Mouse (Mus musculus) liver, embryonic 13.5 days (tissue): Measurements from ENCODE around the gene Birc6. TPM values are rescaled to one million over a fixed set of nuclear protein-coding genes. Genes with fewer than 3 reads are reported as not detected.
A peak's percentile ranks its signal among the peaks of the same experiment; 100 is the strongest.

Source experiments
- ATAC-seq: fragments of 200-750 bp; cut with Nextera tagmentation; 2 replicates; pipeline ENCODE4 v1.8.0; 2017; ENCODE audit warnings: low read depth, mild to moderate bottlenecking, moderate number of reproducible peaks, moderate library complexity
- DNase-seq: peaks from one replicate; pipeline ENCODE4 v3.0.0; 2022
- H3K27ac ChIP-seq: fragments of 300-500 bp; sonication (generic); 2 replicates; pipeline ENCODE4 v1.5.1; 2015; ENCODE audit warnings: moderate library complexity, mild to moderate bottlenecking, inconsistent platforms
- H3K27me3 ChIP-seq: fragments of 300-500 bp; sonication (generic); 2 replicates; pipeline ENCODE4 v1.6.1; 2015; ENCODE audit warnings: mild to moderate bottlenecking, inconsistent platforms
- H3K36me3 ChIP-seq: fragments of 300-500 bp; sonication (generic); 2 replicates; pipeline ENCODE4 v1.6.1; 2015; ENCODE audit warnings: mild to moderate bottlenecking, inconsistent platforms
- H3K4me1 ChIP-seq: fragments of 300-500 bp; sonication (generic); replicated peaks from 2 replicates; pipeline ENCODE4 v1.6.1; 2015; ENCODE audit warnings: inconsistent platforms
- H3K4me2 ChIP-seq: fragments of 300-500 bp; sonication (generic); 2 replicates; pipeline ENCODE4 v1.6.1; 2015; ENCODE audit warnings: inconsistent platforms, mild to moderate bottlenecking, moderate library complexity
- H3K4me3 ChIP-seq: fragments of 300-500 bp; sonication (generic); replicated peaks from 2 replicates; pipeline ENCODE4 v1.5.1; 2015; ENCODE audit warnings: mild to moderate bottlenecking, inconsistent platforms
- H3K9ac ChIP-seq: fragments of 300-500 bp; sonication (generic); 2 replicates; pipeline ENCODE4 v1.6.1; 2015; ENCODE audit warnings: mild to moderate bottlenecking, inconsistent platforms
- H3K9me3 ChIP-seq: fragments of 300-500 bp; sonication (generic); replicated peaks from 2 replicates; pipeline ENCODE4 v1.6.1; 2016; ENCODE audit warnings: inconsistent platforms
- WGBS: fragments of 180-500 bp; shearing (Covaris S2); methylation state at CpG from one replicate; pipeline ENCODE4 v1.1.7; 2015; ENCODE audit not compliant: insufficient replicate concordance; 5-methylcytosine and 5-hydroxymethylcytosine counted together
- polyA plus RNA-seq: library from polyadenylated mRNA; unstranded; fragments of >200 nt; fragmentation: Nextera tagmentation; extraction: Ambion mirVana; gene quantifications from 2 replicates; pipeline ENCODE4 v1.2.1, GENCODE M21; 2015

Birc6 gene
- polyA plus RNA-seq, 1 experiment from 2014 or later, result 38.1 TPM

GRCm38 (mm10) chr17:74710731-74711130 is 182.6 kb downstream of the Birc6 start:
- H3K27ac ChIP-seq, result no peak overlapping the region
- H3K36me3 ChIP-seq, result no peaks in the 10 kb centered on the region
- H3K9me3 ChIP-seq, result no peaks in the 10 kb centered on the region
- no peaks in the 10 kb centered on the region for H3K27me3 ChIP-seq
- H3K4me3 ChIP-seq, result no peak overlapping the region
- H3K4me2 ChIP-seq, result no peak overlapping the region
- no peak overlapping the region for H3K9ac ChIP-seq
- ATAC-seq (no peak), DNase-seq (no peak)
- 57% methylated on average over 4 of the region's 4 CpGs for WGBS
- H3K4me1 ChIP-seq, result peaks cover 23% of the 10 kb centered on the region

- Histone ChIP-seq H3K36me3 (no peaks in the 10 kb centered on the region), H3K4me3 (no peak overlapping the region), H3K27ac (no peak overlapping the region), H3K9ac (no peak overlapping the region), H3K4me2 (no peak overlapping the region), H3K4me1 (peaks cover 23% of the 10 kb centered on the region), H3K27me3 (no peaks in the 10 kb centered on the region), H3K9me3 (no peaks in the 10 kb centered on the region)
- ATAC-seq (peak; percentile 49), DNase-seq (no peak)
- 29% methylated on average over 8 of the region's 8 CpGs for WGBS
Observed at GRCm38 (mm10) chr17:74711627-74712026, 183.5 kb downstream of the Birc6 start.

- no peaks in the 10 kb centered on the region for H3K9me3 ChIP-seq
- no peaks in the 10 kb centered on the region for H3K27me3 ChIP-seq
- no peak overlapping the region for H3K9ac ChIP-seq
- no peak for DNase-seq
- H3K4me3 ChIP-seq, result no peak overlapping the region
- peaks cover 43% of the 10 kb centered on the region for H3K4me1 ChIP-seq
- no peaks in the 10 kb centered on the region; the same call in 1 of the 2 replicates for H3K36me3 ChIP-seq
- no peak for ATAC-seq
- no peak overlapping the region for H3K27ac ChIP-seq
- 44% methylated on average over 3 of the region's 3 CpGs for whole genome bisulfite sequencing
- no peak overlapping the region for H3K4me2 ChIP-seq
Observed at GRCm38 (mm10) chr17:74715128-74715527, 187.0 kb downstream of the Birc6 start.

- Histone ChIP-seq H3K27ac (no peak overlapping the region), H3K4me3 (no peak overlapping the region), H3K9me3 (no peaks in the 10 kb centered on the region), H3K4me2 (no peak overlapping the region), H3K36me3 (peaks cover 2% of the 10 kb centered on the region; the same call in 1 of the 2 replicates), H3K4me1 (peaks cover 39% of the 10 kb centered on the region), H3K9ac (no peak overlapping the region), H3K27me3 (no peaks in the 10 kb centered on the region)
- 17% methylated on average over 1 of the region's 1 CpGs for WGBS
- no peak for ATAC-seq
- DNase-seq, result no peak
Observed at GRCm38 (mm10) chr17:74715724-74716123, 187.6 kb downstream of the Birc6 start.

- H3K27ac ChIP-seq, result no peak overlapping the region
- no peaks in the 10 kb centered on the region for H3K9me3 ChIP-seq
- peak overlapping the region; percentile 73; the same call in 1 of the 2 replicates for H3K9ac ChIP-seq
- peak overlapping the region; percentile 85 for H3K4me2 ChIP-seq
- WGBS, result 65% methylated on average over 3 of the region's 3 CpGs
- ATAC-seq (no peak), DNase-seq (no peak)
- H3K36me3 ChIP-seq, result peaks cover 11% of the 10 kb centered on the region
- H3K4me1 ChIP-seq, result peaks cover 30% of the 10 kb centered on the region
- H3K27me3 ChIP-seq, result no peaks in the 10 kb centered on the region
- H3K4me3 ChIP-seq, result peak overlapping the region; percentile 84
Observed at GRCm38 (mm10) chr17:74716643-74717042, 188.5 kb downstream of the Birc6 start.

- peaks cover 24% of the 10 kb centered on the region for H3K4me1 ChIP-seq
- ATAC-seq (peak; percentile 40), DNase-seq (no peak)
- H3K36me3 ChIP-seq, result peaks cover 16% of the 10 kb centered on the region
- no peaks in the 10 kb centered on the region for H3K27me3 ChIP-seq
- H3K27ac ChIP-seq, result no peak overlapping the region; the same call in 1 of the 2 replicates
- peak overlapping the region; percentile 73 for H3K9ac ChIP-seq
- no peaks in the 10 kb centered on the region for H3K9me3 ChIP-seq
- H3K4me2 ChIP-seq, result peak overlapping the region; percentile 85
- H3K4me3 ChIP-seq, result peak overlapping the region; percentile 84
- WGBS, result 6% methylated on average over 14 of the region's 14 CpGs
Observed at GRCm38 (mm10) chr17:74717091-74717617, 189.1 kb downstream of the Birc6 start.

GRCm38 (mm10) chr17:74717618-74718151 is 189.6 kb downstream of the Birc6 start, which contains the start of gene Ttc27:
TSS of gene Ttc27 (plus strand) at chr17:74717732.
- peak; percentile 93 for DNase-seq
- Histone ChIP-seq H3K4me3 (peak within 1 kb of the TSS; percentile 84), H3K9me3 (no peaks in the 10 kb centered on the region), H3K9ac (peak within 1 kb of the TSS; percentile 73), H3K36me3 (peaks cover 20% of the 10 kb centered on the region), H3K4me1 (peaks cover 20% of the 10 kb centered on the region), H3K4me2 (peak within 1 kb of the TSS; percentile 85), H3K27ac (no peak within 1 kb of the TSS; the same call in 1 of the 2 replicates), H3K27me3 (no peaks in the 10 kb centered on the region)
- under 1% methylated on average over 31 of the region's 31 CpGs for WGBS
- ATAC-seq, result peak; percentile 87

- no peaks in the 10 kb centered on the region for H3K9me3 ChIP-seq
- H3K4me3 ChIP-seq, result no peak overlapping the region
- ATAC-seq (no peak), DNase-seq (no peak)
- no peak overlapping the region for H3K9ac ChIP-seq
- peaks cover 21% of the 10 kb centered on the region for H3K36me3 ChIP-seq
- no peak overlapping the region for H3K27ac ChIP-seq
- H3K27me3 ChIP-seq, result no peaks in the 10 kb centered on the region
- no peak overlapping the region for H3K4me2 ChIP-seq
- no peaks in the 10 kb centered on the region for H3K4me1 ChIP-seq
Observed at GRCm38 (mm10) chr17:74732872-74733271, 204.8 kb downstream of the Birc6 start.

- Histone ChIP-seq H3K4me1 (no peaks in the 10 kb centered on the region), H3K9me3 (no peaks in the 10 kb centered on the region), H3K27me3 (no peaks in the 10 kb centered on the region), H3K9ac (no peak overlapping the region), H3K4me2 (no peak overlapping the region), H3K4me3 (no peak overlapping the region), H3K36me3 (peaks cover 15% of the 10 kb centered on the region), H3K27ac (no peak overlapping the region)
- ATAC-seq (no peak), DNase-seq (no peak)
- WGBS, result 56% methylated on average over 11 of the region's 11 CpGs
Observed at GRCm38 (mm10) chr17:74735392-74735791, 207.3 kb downstream of the Birc6 start.

GRCm38 (mm10) chr17:74749659-74750058 is 221.6 kb downstream of the Birc6 start:
- Histone ChIP-seq H3K9ac (no peak overlapping the region), H3K4me1 (no peaks in the 10 kb centered on the region), H3K36me3 (peaks cover 17% of the 10 kb centered on the region; the same call in 1 of the 2 replicates), H3K27me3 (no peaks in the 10 kb centered on the region), H3K4me3 (no peak overlapping the region), H3K9me3 (no peaks in the 10 kb centered on the region), H3K4me2 (no peak overlapping the region), H3K27ac (no peak overlapping the region)
- no peak for ATAC-seq
- WGBS, result 69% methylated on average over 1 of the region's 1 CpGs
- DNase-seq, result no peak

GRCm38 (mm10) chr17:74751026-74751425 is 222.9 kb downstream of the Birc6 start:
- no peaks in the 10 kb centered on the region for H3K4me1 ChIP-seq
- H3K27me3 ChIP-seq, result no peaks in the 10 kb centered on the region
- no peak for DNase-seq
- no peak for ATAC-seq
- 0 out of 2 replicates have a peak, but pooled peaks cover 13% of the 10 kb centered on the region for H3K36me3 ChIP-seq
- no peak overlapping the region for H3K4me2 ChIP-seq
- 70% methylated on average over 4 of the region's 4 CpGs for WGBS
- H3K4me3 ChIP-seq, result no peak overlapping the region
- H3K9ac ChIP-seq, result no peak overlapping the region
- no peak overlapping the region for H3K27ac ChIP-seq
- H3K9me3 ChIP-seq, result no peaks in the 10 kb centered on the region
